In genomic region chr2:24750051-24750450, GRCm38 (mm10) we compare ENCODE assay signal across 19 mouse cellular contexts. TPM values are rescaled to one million over a fixed set of nuclear protein-coding genes. Genes with fewer than 3 reads are reported as not detected.
A peak's percentile ranks its signal among the peaks of the same experiment; 100 is the strongest.
DNase-seq lines count a peak whose midpoint lies in the region.
"Had no signal": no experiment of that assay in that cellular context is flagged by ENCODE, and none has a peak within 500 bp of the region (broad histone marks: within the 10 kb centered on the region; RNA-seq: fewer than 3 reads in every experiment).

No protein-coding gene starts in this region.

- peak; percentile 49 for DNase-seq in CD4-positive helper T cell, adult 2 months (ENCODE audit: low read depth, low spot score)
- peak; percentile 31 for DNase-seq in T-cell, adult 2 months (ENCODE audit: low spot score)
- DNase-seq in thymus, adult 18-20 months: peak; percentile 37 to 51
- DNase-seq in thymus, postnatal 25 days: peak; percentile 43
- no peak for DNase-seq in kidney, postnatal 25 days
- no peak for DNase-seq in kidney, adult 18-20 months
- no peak for DNase-seq in layer of hippocampus, postnatal 10 days (ENCODE audit: low spot score in 2 of 2)
- no peak for DNase-seq in left cerebral cortex, adult 11 months (ENCODE audit: low spot score)
- DNase-seq: adrenal gland, adult 2 months; adrenal gland, postnatal 25 days; B cell, adult 2 months; cerebellum, adult 8-10 months; cerebellum, postnatal 14 days; embryo, embryonic 11 days; gastrocnemius, adult 2 months; gastrocnemius, postnatal 25 days; heart, postnatal 10 days; heart, postnatal 4 days had no signal

RNA-seq across cellular contexts. Expression of gene Cacna1b, which starts 12.9 kb away (rescaled TPM):
- total RNA-seq in layer of hippocampus, postnatal 10 days (2021): 100 to 1,000 TPM; 105 to 106 TPM
- total RNA-seq: common myeloid progenitor, adult 5-6 weeks had no signal

Comparison
In these comparisons a context has a peak if more than half of its experiments do, and no peak if none do; other contexts are left out.
1. DNase-seq: peak in CD4-positive helper T cell, adult 2 months (single experiment), T-cell, adult 2 months (single experiment), thymus, adult 18-20 months (2 of 2) and thymus, postnatal 25 days (single experiment); none in kidney, postnatal 25 days (0 of 2), kidney, adult 18-20 months (single experiment), layer of hippocampus, postnatal 10 days (0 of 2) and left cerebral cortex, adult 11 months (single experiment).